Mouse (Mus musculus) R1 (cell line): ENCODE results near the gene Sufu.

ENCODE experiments used
- DNase-seq: peaks from one replicate; pipeline ENCODE4 v3.0.0-alpha.2; 2018; ENCODE audit warnings: low read depth, low spot score

The Sufu gene

GRCm38 (mm10) chr19:46490634-46491033, 93.9 kb downstream of the Sufu start:
- DNase-seq, result peak; percentile 96

GRCm38 (mm10) chr19:46495136-46495535, 98.4 kb downstream of the Sufu start:
- DNase-seq, result no peak

- peak; percentile 71 for DNase-seq
Observed at GRCm38 (mm10) chr19:46497230-46497629, 100.5 kb downstream of the Sufu start.

GRCm38 (mm10) chr19:46499539-46499835, 102.8 kb downstream of the Sufu start:
- no peak for DNase-seq

- peak; percentile 100 for DNase-seq
Observed at GRCm38 (mm10) chr19:46499836-46500580, 103.3 kb downstream of the Sufu start.

GRCm38 (mm10) chr19:46500581-46501341, 104.1 kb downstream of the Sufu start:
- no peak for DNase-seq

GRCm38 (mm10) chr19:46501401-46502068, 104.8 kb downstream of the Sufu start, which contains the start of gene Trim8:
TSS of gene Trim8 (plus strand) at chr19:46501702.
- peak; percentile 88 for DNase-seq

- peak; percentile 60 for DNase-seq
Observed at GRCm38 (mm10) chr19:46502069-46502455, 105.4 kb downstream of the Sufu start.

- DNase-seq, result peak; percentile 77
Observed at GRCm38 (mm10) chr19:46502471-46503166, 105.9 kb downstream of the Sufu start.

GRCm38 (mm10) chr19:46503351-46504084, 106.8 kb downstream of the Sufu start:
- DNase-seq, result peak; percentile 96

- peak; percentile 92 for DNase-seq
Observed at GRCm38 (mm10) chr19:46504085-46504552, 107.4 kb downstream of the Sufu start.

GRCm38 (mm10) chr19:46504822-46505417, 108.2 kb downstream of the Sufu start:
- no peak for DNase-seq

GRCm38 (mm10) chr19:46505646-46506371, 109.1 kb downstream of the Sufu start:
- DNase-seq, result no peak

- DNase-seq, result no peak
Observed at GRCm38 (mm10) chr19:46506372-46506717, 109.6 kb downstream of the Sufu start.

GRCm38 (mm10) chr19:46507181-46507581, 110.5 kb downstream of the Sufu start:
- DNase-seq, result no peak

- DNase-seq, result no peak
Observed at GRCm38 (mm10) chr19:46507806-46508205, 111.1 kb downstream of the Sufu start.

GRCm38 (mm10) chr19:46508738-46509137, 112.0 kb downstream of the Sufu start:
- no peak for DNase-seq

- DNase-seq, result no peak
Observed at GRCm38 (mm10) chr19:46509202-46509601, 112.5 kb downstream of the Sufu start.

- no peak for DNase-seq
Observed at GRCm38 (mm10) chr19:46509736-46510135, 113.0 kb downstream of the Sufu start.

- no peak for DNase-seq
Observed at GRCm38 (mm10) chr19:46510401-46510800, 113.7 kb downstream of the Sufu start.
